Mouse (Mus musculus) limb, embryonic 14.5 days (tissue): ENCODE measurements at regions not wholly inside any gene's neighbourhood (a gene's known extent, or its start where the extent isn't known, plus 50 kb on each side); places are given as distances from the start of the nearest gene placed in this dataset.
A peak's percentile ranks its signal among the peaks of the same experiment; 100 is the strongest.

ENCODE experiments used
- ATAC-seq: fragments of 200-750 bp; cut with Nextera tagmentation; 2 replicates; pipeline ENCODE4 v1.8.0; 2017; ENCODE audit warnings: low read depth, moderate number of reproducible peaks, moderate TSS enrichment; ENCODE audit not compliant: low FRiP score
- DNase-seq: peaks from one replicate; pipeline ENCODE4 v3.0.0-alpha.2; 2015; ENCODE audit warnings: low spot score
- H3K27ac ChIP-seq: fragments of 300-500 bp; sonication (generic); replicated peaks from 2 replicates; pipeline ENCODE4 v1.5.1; 2014; ENCODE audit warnings: low read depth, mild to moderate bottlenecking, low read length, moderate library complexity, mixed read lengths
- H3K27me3 ChIP-seq: fragments of 300-500 bp; sonication (generic); 2 replicates; pipeline ENCODE4 v1.6.1; 2014; ENCODE audit warnings: low read length, mixed read lengths; ENCODE audit not compliant: control insufficient read depth, insufficient read depth
- H3K36me3 ChIP-seq: fragments of 300-500 bp; sonication (generic); 2 replicates; pipeline ENCODE4 v1.6.1; 2014; ENCODE audit warnings: mild to moderate bottlenecking, low read length, moderate library complexity, mixed read lengths; ENCODE audit not compliant: control insufficient read depth, insufficient read depth
- H3K4me1 ChIP-seq: fragments of 300-500 bp; sonication (generic); 2 replicates; pipeline ENCODE4 v1.6.1; 2014; ENCODE audit warnings: antibody characterized with exemption, low read length, mixed read lengths; ENCODE audit not compliant: control insufficient read depth, insufficient read depth
- H3K4me2 ChIP-seq: fragments of 300-500 bp; sonication (generic); replicated peaks from 2 replicates; pipeline ENCODE4 v1.6.1; 2014; ENCODE audit warnings: low read depth, mild to moderate bottlenecking, low read length, moderate library complexity; ENCODE audit not compliant: severe bottlenecking
- H3K4me3 ChIP-seq: fragments of 300-500 bp; sonication (generic); replicated peaks from 2 replicates; pipeline ENCODE4 v1.5.1; 2014; ENCODE audit warnings: low read length
- H3K9ac ChIP-seq: fragments of 300-500 bp; sonication (generic); 2 replicates; pipeline ENCODE4 v1.6.1; 2014; ENCODE audit warnings: mild to moderate bottlenecking, low read depth, low read length, moderate library complexity; ENCODE audit not compliant: severe bottlenecking
- H3K9me3 ChIP-seq: fragments of 300-500 bp; sonication (generic); 2 replicates; pipeline ENCODE4 v1.6.1; 2016; ENCODE audit warnings: low read length; ENCODE audit not compliant: control insufficient read depth
- POLR2A ChIP-seq: fragments of 200-500 bp; IDR thresholded peaks from 2 replicates; pipeline ENCODE4 v1.8.0; 2012; ENCODE audit warnings: inconsistent platforms, mild to moderate bottlenecking, moderate library complexity, borderline replicate concordance; ENCODE audit not compliant: insufficient read depth, insufficient read length; ENCODE audit errors: extremely low read depth
- WGBS: fragments of 180-500 bp; shearing (Covaris S2); extraction: QIAGEN DNeasy Blood & Tissue Kit; methylation state at CpG from one replicate; pipeline ENCODE4 v1.1.7; 2014; 5-methylcytosine and 5-hydroxymethylcytosine counted together

- Histone ChIP-seq H3K4me3 (no peak overlapping the region), H3K4me1 (no peaks in the 10 kb centered on the region), H3K27ac (no peak overlapping the region), H3K27me3 (no peaks in the 10 kb centered on the region), H3K36me3 (no peaks in the 10 kb centered on the region), H3K4me2 (no peak overlapping the region), H3K9ac (no peak overlapping the region), H3K9me3 (no peaks in the 10 kb centered on the region)
- ATAC-seq (no peak; the same call in 1 of the 2 replicates), DNase-seq (peak; percentile 95)
- TF ChIP-seq POLR2A, result no peak
- 37% methylated on average over 24 of the region's 24 CpGs for WGBS
Measured at GRCm38 (mm10) chr13:41709475-41710227, 103.9 kb downstream of the Tmem170b start.

- Histone ChIP-seq H3K4me2 (no peak overlapping the region), H3K27me3 (no peaks in the 10 kb centered on the region), H3K9me3 (no peaks in the 10 kb centered on the region), H3K36me3 (no peaks in the 10 kb centered on the region), H3K4me1 (no peaks in the 10 kb centered on the region), H3K4me3 (no peak overlapping the region), H3K27ac (no peak overlapping the region), H3K9ac (no peak overlapping the region)
- TF ChIP-seq POLR2A, result no peak
- 38% methylated on average over 8 of the region's 8 CpGs for WGBS
- no peak for DNase-seq
- ATAC-seq, result no peak
Measured at GRCm38 (mm10) chr13:41712616-41713015, 106.9 kb downstream of the Tmem170b start.
